Mouse (Mus musculus) CD4-positive, CD25-positive, alpha-beta regulatory T cell, adult 2 months (primary cell): ENCODE results near the gene Arpc4.
"Not testable (repeated sequence)": the region's sequence is repeated elsewhere in the genome, so short reads cannot be mapped to it uniquely, and the experiment has no call there.

Source experiments
- DNase-seq: peaks from one replicate; pipeline ENCODE4 v3.0.0-alpha.2; 2012; ENCODE audit warnings: low read depth, low spot score

Gene Arpc4

DNA sequence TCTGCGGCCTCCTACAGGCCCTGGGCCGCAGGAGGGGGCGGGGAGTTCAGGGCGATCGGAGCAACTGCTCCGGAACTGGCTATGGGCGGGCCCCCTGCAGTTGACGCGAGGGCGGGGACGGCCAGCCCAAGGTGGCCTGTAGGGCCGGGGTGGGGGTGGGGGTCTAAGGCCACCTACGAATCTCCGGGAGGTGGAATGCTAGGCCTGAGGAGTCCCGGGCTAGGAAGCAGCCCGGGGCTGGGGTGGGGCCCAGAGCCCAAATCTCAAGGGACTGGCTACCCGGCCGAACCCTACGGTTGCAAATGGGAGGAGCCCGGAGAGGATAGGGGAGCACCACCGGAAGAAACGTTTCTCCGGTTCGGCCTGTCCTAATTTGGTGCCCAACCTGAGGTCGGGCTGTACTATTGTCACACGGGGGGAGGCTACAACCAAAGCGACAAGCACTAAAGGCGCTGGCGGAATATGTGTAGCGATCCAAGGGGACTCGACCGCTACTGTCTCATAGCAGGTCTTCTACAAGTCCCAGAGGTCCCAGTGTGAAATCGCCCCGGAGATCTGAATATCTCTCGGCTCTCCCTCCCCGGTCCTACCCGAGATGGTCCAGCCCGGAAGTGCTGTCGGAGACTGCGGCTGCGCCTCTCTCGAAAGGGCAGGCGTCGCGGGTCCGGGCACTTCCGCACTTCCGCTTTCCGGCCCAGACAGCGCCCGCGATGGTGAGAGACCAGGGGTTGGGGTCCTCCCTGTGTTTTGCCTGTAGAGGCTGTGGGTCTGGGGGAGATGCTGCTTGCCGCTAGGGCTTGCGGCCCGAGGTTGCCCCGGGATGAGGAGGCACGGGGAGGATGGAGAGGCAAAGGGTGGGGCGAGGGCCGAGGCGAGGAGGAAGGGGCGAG lies at the start of gene Arpc4, which contains the start of gene Tada3:
Gene Arpc4, plus strand, starts transcription at position 620 of the 890 bp plus-strand sequence.
Gene Tada3, minus strand, starts transcription at position 388 of the 890 bp plus-strand sequence.
- DNase-seq, result peak; percentile 93

DNA sequence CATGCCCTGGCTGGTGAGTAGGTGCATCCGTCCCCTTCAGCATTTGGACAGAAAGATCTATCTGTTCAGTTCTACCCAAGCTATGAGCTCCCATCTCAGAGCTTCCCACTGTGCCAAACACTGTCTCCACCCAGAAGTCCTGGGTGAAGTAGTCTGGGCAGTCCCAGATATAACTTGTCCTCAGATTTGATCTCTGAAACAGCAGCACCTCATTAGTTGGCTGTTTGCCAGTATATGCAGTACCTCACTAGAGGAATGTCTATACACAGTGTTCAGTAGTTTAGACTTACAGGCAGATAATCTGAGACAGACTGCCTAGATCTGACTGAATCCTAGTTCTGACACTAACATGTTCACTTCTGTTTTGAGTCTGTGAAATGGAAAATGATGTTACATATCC lies 48.5 kb upstream of the Arpc4 start:
- no peak for DNase-seq

- peak; percentile 67 for DNase-seq
Observed at GRCm38 (mm10) chr6:113330547-113330946, 47.4 kb upstream of the Arpc4 start.

GRCm38 (mm10) chr6:113331721-113332120 lies 46.2 kb upstream of the Arpc4 start:
- no peak for DNase-seq

DNA sequence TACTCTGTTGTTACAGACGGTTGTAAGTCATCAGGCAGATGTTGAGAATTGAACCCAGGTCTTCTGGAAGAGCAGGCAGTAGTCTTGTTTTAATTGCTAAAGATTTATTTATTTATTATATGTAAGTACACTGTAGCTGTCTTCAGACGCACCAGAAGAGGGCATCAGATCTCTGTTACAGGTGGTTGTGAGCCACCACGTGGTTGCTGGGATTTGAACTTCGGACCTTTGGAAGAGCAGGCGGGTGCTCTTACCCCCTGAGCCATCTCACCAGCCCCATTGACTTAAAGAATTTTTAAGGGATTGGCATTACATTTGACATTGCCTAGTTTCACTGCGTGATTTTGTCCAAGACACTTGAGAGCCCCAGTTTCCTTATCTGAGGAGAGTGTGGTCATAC lies 45.2 kb upstream of the Arpc4 start:
- not testable (repeated sequence) for DNase-seq

DNA sequence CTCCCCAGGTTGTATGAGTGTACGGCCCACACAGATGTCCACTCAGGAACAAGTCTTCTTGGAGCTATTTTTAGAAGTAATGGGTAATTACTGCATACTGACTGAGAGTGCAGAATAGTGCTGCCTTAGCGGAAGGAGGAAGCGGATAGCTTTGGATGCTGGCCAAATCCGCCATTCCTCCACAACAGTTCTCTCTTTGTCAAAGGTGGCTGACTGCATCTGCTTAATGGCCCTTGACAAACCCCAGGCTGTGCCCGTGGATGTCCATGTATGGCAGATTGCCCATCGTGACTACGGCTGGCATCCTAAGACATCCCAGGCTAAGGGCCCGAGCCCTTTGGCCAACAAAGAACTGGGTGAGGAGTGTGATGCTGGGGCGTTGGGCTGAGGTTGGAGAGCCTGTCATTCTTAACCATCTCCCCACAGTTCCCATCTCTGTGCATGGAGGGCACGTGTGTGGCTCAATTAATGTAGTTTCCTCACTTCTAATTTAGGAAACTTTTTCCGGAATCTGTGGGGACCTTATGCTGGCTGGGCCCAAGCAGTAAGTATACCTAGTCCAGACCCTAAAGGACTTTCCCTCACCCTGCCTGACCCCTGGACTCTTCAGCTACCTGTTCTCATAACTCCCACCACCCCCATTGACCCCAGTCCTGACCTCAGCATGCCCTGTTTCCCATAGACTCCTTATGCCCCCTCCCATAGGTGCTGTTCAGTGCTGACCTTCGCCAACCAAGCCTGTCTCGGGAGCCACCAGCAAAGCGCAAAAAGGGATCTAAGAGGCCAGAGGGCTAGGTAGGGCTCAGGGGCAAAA lies 44.6 kb upstream of the Arpc4 start:
- no peak for DNase-seq

- DNase-seq, result no peak
Observed at GRCm38 (mm10) chr6:113334216-113334615, 43.7 kb upstream of the Arpc4 start.

DNA sequence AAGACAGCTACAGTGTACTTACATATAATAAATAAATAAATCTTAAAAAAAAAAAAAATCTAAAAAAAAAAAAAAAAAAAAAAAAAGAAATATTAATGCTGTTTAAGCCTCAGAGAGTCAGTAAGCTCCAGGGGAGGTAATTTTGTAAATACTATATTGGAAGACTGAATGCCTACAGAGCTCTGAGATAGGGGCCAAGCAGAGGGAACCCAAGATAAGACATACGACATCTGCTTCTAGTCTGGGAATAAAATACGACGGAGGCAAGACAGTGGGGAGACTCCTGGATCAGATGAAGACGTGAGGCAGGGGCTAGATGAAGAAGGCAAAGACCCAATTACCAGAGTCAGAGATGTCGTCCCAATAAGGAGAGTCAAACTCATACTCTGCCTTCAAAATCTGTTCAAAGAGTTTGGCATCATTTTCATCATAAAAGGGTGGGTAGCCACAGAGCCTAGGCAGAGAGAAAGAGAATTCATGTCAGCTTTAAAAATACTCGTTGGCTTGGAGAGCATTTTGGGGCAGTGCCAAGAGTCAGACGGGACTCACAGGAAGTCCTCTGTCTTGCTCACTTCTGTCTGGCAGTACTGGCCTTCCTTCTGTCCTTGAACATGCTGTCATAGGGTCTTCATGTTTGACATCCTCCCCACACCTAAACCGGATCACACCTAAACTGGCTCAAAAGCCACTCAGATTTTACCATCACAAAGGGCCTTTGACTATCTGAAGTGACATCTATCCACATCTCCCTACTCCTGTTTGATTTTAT lies 40.9 kb upstream of the Arpc4 start:
- DNase-seq, result no peak

DNA sequence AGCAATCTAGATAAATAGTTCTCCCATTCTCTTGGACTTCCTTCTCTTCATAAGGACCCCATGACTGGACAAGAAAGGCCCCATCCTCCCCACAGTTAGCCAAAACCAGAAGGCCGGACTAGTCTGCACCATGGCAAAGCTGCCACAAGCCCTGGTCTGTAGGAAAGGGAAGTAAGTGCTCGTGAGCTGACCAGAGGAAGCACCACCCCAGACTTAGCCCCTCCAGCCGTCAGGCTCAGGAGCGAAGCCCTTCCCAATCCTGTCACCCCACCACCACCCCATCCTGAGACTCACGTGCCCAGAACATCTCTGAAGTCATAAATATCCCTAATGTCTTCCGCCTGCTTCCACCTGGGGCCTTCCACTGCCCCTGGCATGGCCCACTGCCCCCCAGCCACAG lies 36.3 kb upstream of the Arpc4 start:
- no peak for DNase-seq

DNA sequence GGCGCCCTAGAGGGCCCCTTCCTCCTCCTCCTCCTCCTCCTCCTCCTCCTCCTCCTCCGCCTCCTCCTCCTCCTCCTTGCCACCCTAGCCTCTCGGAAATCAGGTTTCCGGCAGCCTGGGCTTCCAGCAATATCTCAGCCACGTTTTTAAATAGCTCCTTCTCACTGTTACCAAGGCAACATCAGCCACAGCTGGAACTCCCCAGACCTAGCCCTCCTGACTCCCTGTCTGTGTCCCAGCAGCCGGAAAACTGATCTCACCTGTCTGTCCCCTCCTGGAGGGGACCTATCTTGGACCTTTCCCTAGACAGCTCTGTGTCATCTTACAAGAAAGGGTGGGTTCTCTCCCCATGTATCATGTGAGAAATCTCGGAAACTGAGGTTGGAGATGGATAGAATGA lies 35.6 kb upstream of the Arpc4 start:
- DNase-seq, result no peak

- DNase-seq, result peak; percentile 36
Observed at GRCm38 (mm10) chr6:113343177-113344092, 34.5 kb upstream of the Arpc4 start, which contains the start of gene Camk1. Camk1 (minus strand) TSS chr6:113343984.

DNA sequence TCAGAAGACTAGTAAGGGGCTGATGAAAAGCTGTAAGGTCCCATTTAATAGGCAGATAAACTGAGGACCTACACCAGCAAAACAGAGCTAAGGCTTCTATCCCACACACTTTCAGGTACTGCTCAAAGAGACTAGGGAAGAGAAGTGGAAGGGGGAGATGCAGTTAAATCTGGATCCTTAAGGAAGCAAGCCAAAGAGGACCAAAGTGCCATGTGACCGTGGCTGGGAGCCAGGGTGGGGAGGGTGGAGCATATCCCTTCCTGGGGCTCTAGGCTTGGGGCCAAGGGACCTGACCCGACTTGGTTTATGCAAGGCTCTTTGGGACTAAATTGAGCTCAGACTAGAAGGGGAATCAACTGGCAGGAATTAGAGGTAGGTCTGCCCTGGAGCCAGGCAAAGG lies 33.6 kb upstream of the Arpc4 start:
- DNase-seq, result no peak

DNA sequence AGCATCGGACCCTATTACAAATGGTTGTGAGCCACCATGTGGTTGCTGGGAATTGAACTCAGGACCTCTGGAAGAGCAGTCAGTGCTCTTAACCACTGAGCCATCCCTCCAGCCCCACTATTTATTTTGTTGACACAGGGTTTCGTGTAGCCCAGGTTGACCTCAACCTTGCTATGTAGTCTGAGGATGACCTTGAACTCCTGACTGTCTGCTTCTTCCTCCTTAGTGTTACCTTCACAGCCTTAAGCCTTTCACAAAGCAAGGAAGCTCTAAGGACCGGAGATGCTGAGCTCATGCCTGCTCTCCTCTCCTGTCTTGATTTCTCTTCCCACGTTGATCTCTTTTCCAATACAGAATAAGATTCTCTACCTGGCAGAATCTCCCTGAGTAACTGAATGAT lies 31.0 kb upstream of the Arpc4 start:
- no peak for DNase-seq

DNA sequence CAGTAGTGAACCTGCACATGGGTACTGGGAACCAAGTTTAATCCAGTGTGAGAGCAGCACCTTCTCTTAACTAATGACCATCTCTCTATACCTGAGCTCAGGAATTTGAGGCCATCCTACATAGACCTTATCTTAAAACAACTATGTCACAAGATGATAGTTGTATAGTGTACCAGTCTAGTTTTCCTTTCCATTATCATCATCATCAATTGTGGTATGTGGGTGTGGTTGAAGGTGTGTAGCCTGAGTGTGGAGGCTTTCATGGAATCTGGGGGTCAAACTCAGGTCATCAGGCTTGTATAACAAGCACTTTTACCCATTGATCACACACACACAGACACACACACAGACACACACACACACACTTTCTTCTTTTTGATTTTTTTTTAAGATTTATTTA lies 27.4 kb upstream of the Arpc4 start:
- no peak for DNase-seq

- no peak for DNase-seq
Observed at GRCm38 (mm10) chr6:113351161-113351560, 26.8 kb upstream of the Arpc4 start.

DNA sequence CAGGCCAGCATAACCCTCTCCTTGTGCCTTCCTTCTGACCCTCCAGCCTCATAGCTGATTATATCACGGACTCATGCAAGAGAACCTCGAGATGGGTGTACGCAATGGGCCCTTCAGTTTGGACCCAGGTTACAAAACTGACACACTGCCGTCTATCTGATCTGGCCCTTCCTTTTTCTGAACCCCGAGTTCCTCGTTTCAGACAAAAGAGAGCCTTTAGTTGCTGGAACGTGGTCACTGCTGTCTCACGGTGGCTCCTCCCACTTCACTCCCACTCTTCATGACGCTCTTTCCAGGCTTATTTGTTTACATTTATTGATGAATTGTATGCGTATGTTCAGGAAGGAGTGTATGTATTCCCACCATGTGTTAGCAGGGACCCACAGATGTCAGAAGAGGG lies 26.3 kb upstream of the Arpc4 start:
- no peak for DNase-seq

DNA sequence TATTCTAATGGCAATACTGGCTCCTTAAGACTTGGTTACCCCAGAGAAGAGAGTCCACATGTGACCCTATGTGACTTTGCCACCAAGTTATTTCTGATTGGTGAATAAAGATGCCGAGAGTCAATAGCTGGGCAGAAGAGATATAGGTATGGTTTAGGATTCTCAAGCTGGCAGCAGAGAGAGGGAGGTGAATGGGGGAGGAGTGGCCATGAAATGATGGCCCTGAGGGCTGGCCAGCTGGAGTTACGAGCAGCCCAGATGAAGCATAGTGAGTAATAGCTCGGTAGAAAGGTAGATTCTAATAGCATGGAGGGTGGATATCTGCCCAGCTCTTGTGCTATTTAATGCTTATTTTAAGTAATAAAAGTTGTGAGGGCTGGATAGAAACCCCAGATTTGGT lies 25.1 kb upstream of the Arpc4 start:
- no peak for DNase-seq

GRCm38 (mm10) chr6:113353696-113354095 lies 24.2 kb upstream of the Arpc4 start:
- DNase-seq, result no peak

DNA sequence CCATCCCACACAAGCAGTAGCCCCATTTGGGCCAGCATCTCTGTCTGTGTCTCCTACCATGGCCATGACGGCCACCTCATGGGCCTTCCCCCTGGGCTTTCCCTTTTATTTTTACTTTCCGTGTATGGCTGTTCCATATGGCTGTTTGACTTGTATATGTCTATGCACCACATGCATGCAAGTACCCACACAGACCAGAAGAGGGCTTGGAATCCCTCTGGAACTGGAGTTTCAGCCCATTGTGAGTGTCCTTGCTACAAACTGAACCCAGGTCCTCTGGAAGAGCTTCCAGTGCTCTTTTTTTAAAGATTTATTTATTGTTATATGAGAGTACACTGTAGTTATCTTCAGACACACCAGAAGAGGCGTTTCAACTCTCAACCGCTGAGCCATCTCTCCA lies 16.4 kb upstream of the Arpc4 start:
- DNase-seq, result no peak

DNA sequence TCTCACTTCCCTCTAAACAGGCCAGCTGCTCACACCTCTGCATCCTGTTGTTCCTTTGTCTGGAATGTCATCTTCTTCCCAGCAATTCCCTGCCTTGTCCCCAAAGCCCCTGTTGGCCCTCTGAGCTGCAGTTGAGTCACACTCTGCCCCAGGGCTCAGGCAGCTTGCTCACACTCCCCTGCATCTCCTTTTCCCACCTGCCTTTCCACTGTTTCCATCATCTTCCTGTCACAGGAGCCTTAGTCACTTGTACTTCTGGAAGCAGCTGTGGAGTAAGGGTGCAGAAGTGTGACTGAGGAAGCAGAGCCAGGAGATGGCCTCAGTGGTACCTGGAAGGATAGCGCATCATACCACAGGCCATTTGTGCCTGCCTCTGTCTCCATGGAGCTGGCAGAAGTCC lies 15.7 kb upstream of the Arpc4 start:
- DNase-seq, result no peak
